Mouse (Mus musculus) liver, postnatal 0 days (tissue): ENCODE data around the gene Kalrn. TPM values are rescaled to one million over a fixed set of nuclear protein-coding genes. Genes with fewer than 3 reads are reported as not detected.

ENCODE experiments used
- ATAC-seq: fragments of 200-750 bp; cut with Nextera tagmentation; 2 replicates; pipeline ENCODE4 v1.8.0; 2017; ENCODE audit warnings: mild to moderate bottlenecking, moderate library complexity
- DNase-seq: peaks from one replicate; pipeline ENCODE4 v3.0.0-alpha.2; 2016
- H3K27ac ChIP-seq: fragments of 300-500 bp; sonication (generic); 2 replicates; pipeline ENCODE4 v1.5.1; 2014; ENCODE audit warnings: antibody characterized with exemption, moderate library complexity, mild to moderate bottlenecking, low read depth
- H3K27me3 ChIP-seq: fragments of 300-500 bp; sonication (generic); 2 replicates; pipeline ENCODE4 v1.6.1; 2014; ENCODE audit warnings: low read length, control low read depth, mixed read lengths; ENCODE audit not compliant: insufficient read depth
- H3K36me3 ChIP-seq: fragments of 300-500 bp; sonication (generic); replicated peaks from 2 replicates; pipeline ENCODE4 v1.6.1; 2014; ENCODE audit warnings: mild to moderate bottlenecking, control low read depth, low read length, moderate library complexity, mixed read lengths; ENCODE audit not compliant: insufficient read depth
- H3K4me1 ChIP-seq: fragments of 300-500 bp; sonication (generic); 2 replicates; pipeline ENCODE4 v1.6.1; 2014; ENCODE audit warnings: antibody characterized with exemption, mild to moderate bottlenecking, control low read depth; ENCODE audit not compliant: insufficient read depth
- H3K4me2 ChIP-seq: fragments of 300-500 bp; sonication (generic); 2 replicates; pipeline ENCODE4 v1.6.1; 2014; ENCODE audit warnings: low read depth, mild to moderate bottlenecking, low read length, moderate library complexity, mixed read lengths
- H3K4me3 ChIP-seq: fragments of 300-500 bp; sonication (generic); 2 replicates; pipeline ENCODE4 v1.5.1; 2014; ENCODE audit warnings: low read depth, low read length
- H3K9ac ChIP-seq: fragments of 300-500 bp; sonication (generic); replicated peaks from 2 replicates; pipeline ENCODE4 v1.6.1; 2014; ENCODE audit warnings: mild to moderate bottlenecking, moderate library complexity
- H3K9me3 ChIP-seq: fragments of 300-500 bp; sonication (generic); 2 replicates; pipeline ENCODE4 v1.6.1; 2016; ENCODE audit warnings: mild to moderate bottlenecking, control low read depth, low read length, mixed read lengths
- CTCF ChIP-seq: sonication (generic); IDR thresholded peaks from 2 replicates; pipeline ENCODE4 v1.5.1; 2016; ENCODE audit warnings: antibody characterized with exemption, low read depth
- EP300 ChIP-seq: IDR thresholded peaks from 2 replicates; pipeline ENCODE4 v1.6.1; 2016; ENCODE audit warnings: antibody characterized with exemption, low read depth, mild to moderate bottlenecking
- WGBS: fragments of 180-500 bp; shearing (Covaris S2); extraction: QIAGEN DNeasy Blood & Tissue Kit; methylation state at CpG from one replicate; pipeline ENCODE4 v1.1.7; 2014; ENCODE audit not compliant: insufficient replicate concordance; 5-methylcytosine and 5-hydroxymethylcytosine counted together
- polyA plus RNA-seq: library from polyadenylated mRNA; unstranded; fragments of >200 nt; fragmentation: Nextera tagmentation; extraction: Ambion mirVana; gene quantifications from 2 replicates; pipeline ENCODE4 v1.2.1, GENCODE M21; 2015

Kalrn gene
- polyA plus RNA-seq, 1 experiment from 2014 or later = 16.7 TPM

DNA sequence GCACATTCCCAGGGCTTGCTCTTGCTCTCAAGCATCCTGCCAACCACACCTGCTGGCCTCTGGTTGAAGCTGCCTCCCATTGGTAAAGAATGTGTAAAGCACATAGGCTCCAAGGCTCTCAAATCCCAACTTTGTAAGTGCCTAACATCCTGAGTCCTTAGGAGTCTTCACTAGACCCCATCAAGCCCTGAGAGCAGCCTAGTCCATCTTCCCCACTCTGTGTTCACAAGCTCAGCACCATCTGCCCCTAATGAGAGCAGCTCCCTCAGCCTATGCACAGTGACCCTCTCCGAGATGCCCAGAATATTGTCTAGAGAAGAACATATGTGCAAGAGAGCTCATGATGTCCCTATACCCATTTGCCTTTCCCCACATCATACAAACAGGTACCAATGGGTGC is 78.6 kb downstream of the Kalrn start:
- ATAC-seq = no peak

GRCm38 (mm10) chr16:34493914-34494313 is 79.4 kb downstream of the Kalrn start:
- H3K4me2 ChIP-seq = no peak overlapping the region
- H3K27ac ChIP-seq = no peak overlapping the region
- WGBS = 79% methylated on average over 3 of the region's 3 CpGs
- no peaks in the 10 kb centered on the region for H3K27me3 ChIP-seq
- H3K9me3 ChIP-seq = no peaks in the 10 kb centered on the region
- H3K9ac ChIP-seq = no peak overlapping the region
- DNase-seq (no peak), ATAC-seq (no peak)
- TF ChIP-seq CTCF = no peak
- no peak for TF ChIP-seq EP300
- H3K36me3 ChIP-seq = no peaks in the 10 kb centered on the region
- no peak overlapping the region for H3K4me3 ChIP-seq
- H3K4me1 ChIP-seq = no peaks in the 10 kb centered on the region

More for the DNA sequence above, 78.6 kb downstream of the Kalrn start:
- 70% methylated on average over 1 of the region's 1 CpGs for WGBS
- H3K27ac ChIP-seq = no peak overlapping the region
- no peak overlapping the region for H3K9ac ChIP-seq
- H3K4me3 ChIP-seq = no peak overlapping the region
- no peak overlapping the region for H3K4me2 ChIP-seq
- H3K9me3 ChIP-seq = no peaks in the 10 kb centered on the region
- no peaks in the 10 kb centered on the region for H3K4me1 ChIP-seq
- H3K36me3 ChIP-seq = no peaks in the 10 kb centered on the region
- TF ChIP-seq EP300 = no peak
- TF ChIP-seq CTCF = no peak
- no peaks in the 10 kb centered on the region for H3K27me3 ChIP-seq
- DNase-seq = no peak

DNA sequence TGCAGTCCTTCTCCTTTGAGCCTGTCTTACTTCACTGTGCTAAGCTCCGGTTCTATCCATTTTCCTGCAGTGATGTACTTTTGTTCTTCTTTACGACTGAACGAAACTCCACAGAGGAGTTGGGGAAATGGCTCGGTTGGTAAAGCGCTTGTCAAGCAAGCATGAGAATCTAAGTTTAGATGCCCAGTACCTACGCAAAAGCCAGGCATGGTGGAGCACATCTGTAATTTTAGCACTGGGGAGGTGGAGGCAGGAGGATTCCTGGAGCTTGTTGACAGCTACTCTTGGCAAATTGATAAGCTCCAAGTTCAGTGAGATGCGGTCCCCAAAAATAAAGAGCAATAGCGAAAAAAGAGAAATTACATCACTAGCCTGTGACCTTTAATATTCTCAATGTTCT is 82.1 kb downstream of the Kalrn start:
- H3K27me3 ChIP-seq = no peaks in the 10 kb centered on the region
- TF ChIP-seq CTCF (no peak), EP300 (no peak)
- H3K9me3 ChIP-seq = no peaks in the 10 kb centered on the region
- H3K36me3 ChIP-seq = no peaks in the 10 kb centered on the region
- H3K4me2 ChIP-seq = no peak overlapping the region
- H3K27ac ChIP-seq = no peak overlapping the region
- ATAC-seq = no peak
- no peak overlapping the region for H3K9ac ChIP-seq
- 76% methylated on average over 8 of the region's 8 CpGs for WGBS
- no peaks in the 10 kb centered on the region for H3K4me1 ChIP-seq
- no peak overlapping the region for H3K4me3 ChIP-seq
- DNase-seq = no peak

GRCm38 (mm10) chr16:34490506-34490905 is 82.8 kb downstream of the Kalrn start:
- H3K4me2 ChIP-seq = no peak overlapping the region
- TF ChIP-seq CTCF (no peak), EP300 (no peak)
- H3K27ac ChIP-seq = no peak overlapping the region
- no peak for DNase-seq
- H3K4me1 ChIP-seq = no peaks in the 10 kb centered on the region
- no peak for ATAC-seq
- H3K27me3 ChIP-seq = no peaks in the 10 kb centered on the region
- WGBS = 51% methylated on average over 8 of the region's 8 CpGs
- no peak overlapping the region for H3K4me3 ChIP-seq
- H3K9ac ChIP-seq = no peak overlapping the region
- H3K36me3 ChIP-seq = no peaks in the 10 kb centered on the region
- H3K9me3 ChIP-seq = no peaks in the 10 kb centered on the region

DNA sequence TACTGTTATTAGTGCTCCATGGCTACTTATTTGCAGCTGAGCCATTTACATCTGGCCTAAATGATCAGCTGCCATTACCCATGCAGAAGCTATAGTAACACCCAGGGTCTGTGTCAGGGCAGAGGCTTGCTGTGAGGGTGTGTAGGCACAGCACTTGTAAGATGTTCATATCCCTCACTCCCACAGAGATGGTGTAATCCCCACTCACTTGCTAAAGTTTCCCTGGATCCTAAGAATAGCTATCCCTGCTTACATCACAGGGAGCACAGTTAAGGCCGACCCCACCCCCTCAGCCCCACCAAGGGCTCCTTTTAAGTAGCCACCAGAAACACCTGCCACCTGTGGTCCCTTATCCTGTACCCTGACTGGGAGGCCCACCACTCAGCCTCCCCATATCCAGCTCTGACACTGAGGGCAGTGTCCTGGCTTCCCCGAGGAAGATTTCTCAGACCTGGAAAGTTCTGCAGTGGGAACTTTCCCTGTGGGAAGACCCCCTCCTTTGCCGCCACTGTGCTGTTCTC is 83.5 kb downstream of the Kalrn start:
- Histone ChIP-seq H3K4me2 (no peak overlapping the region), H3K27me3 (no peaks in the 10 kb centered on the region), H3K9me3 (no peaks in the 10 kb centered on the region), H3K36me3 (no peaks in the 10 kb centered on the region), H3K4me1 (no peaks in the 10 kb centered on the region), H3K27ac (no peak overlapping the region), H3K4me3 (no peak overlapping the region), H3K9ac (no peak overlapping the region)
- ATAC-seq (no peak), DNase-seq (no peak)
- no peak for TF ChIP-seq CTCF
- no peak for TF ChIP-seq EP300
- 71% methylated on average over 3 of the region's 3 CpGs for WGBS

DNA sequence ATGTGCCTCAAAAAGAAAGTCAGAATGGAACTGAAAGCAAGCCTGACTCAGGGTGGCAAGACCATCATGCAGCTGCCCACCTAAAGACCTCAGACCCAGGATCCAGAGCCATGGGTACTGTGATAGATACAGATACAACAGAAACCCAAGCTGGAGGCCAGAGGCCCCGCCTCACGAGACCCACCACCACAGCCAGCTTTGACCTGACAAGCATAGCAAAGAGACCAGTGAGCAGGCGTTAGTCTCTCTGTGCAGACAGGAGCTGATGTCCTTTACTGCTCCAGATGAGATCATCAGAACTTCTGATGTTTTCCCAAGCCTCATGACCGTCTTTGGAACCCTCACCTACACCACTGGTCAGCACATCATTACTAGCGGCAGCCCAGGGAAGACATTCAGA is 85.5 kb downstream of the Kalrn start:
- WGBS = 82% methylated on average over 5 of the region's 5 CpGs

DNA sequence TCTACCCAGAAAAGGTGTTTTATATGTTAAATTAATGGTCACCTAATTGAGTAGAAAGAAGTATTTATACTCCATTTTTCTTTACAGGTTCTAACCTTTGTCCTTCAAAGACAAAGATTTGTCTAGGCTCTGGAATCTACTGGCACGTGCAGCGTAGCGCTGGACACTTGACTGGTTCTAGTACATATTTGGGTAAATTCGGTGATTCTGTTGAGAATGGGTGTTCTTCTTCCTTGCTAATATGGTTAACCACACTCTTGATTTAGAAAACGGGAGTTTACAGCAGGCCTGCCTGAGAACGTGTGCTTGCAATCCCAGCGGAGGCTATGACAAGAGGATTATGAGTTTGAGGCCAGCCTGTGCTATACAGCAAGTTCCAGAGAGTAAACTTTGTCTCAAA is 86.1 kb downstream of the Kalrn start:
- 80% methylated on average over 7 of the region's 7 CpGs for WGBS
- H3K9ac ChIP-seq = no peak overlapping the region
- H3K27ac ChIP-seq = no peak overlapping the region
- no peaks in the 10 kb centered on the region for H3K36me3 ChIP-seq
- no peaks in the 10 kb centered on the region for H3K27me3 ChIP-seq
- H3K4me2 ChIP-seq = no peak overlapping the region
- no peak overlapping the region for H3K4me3 ChIP-seq
- H3K4me1 ChIP-seq = no peaks in the 10 kb centered on the region
- no peaks in the 10 kb centered on the region for H3K9me3 ChIP-seq
- no peak for TF ChIP-seq EP300
- no peak for DNase-seq
- ATAC-seq = no peak

More for the DNA sequence above, 85.5 kb downstream of the Kalrn start:
- no peaks in the 10 kb centered on the region for H3K36me3 ChIP-seq
- H3K9me3 ChIP-seq = no peaks in the 10 kb centered on the region
- H3K4me1 ChIP-seq = no peaks in the 10 kb centered on the region
- no peak overlapping the region for H3K4me3 ChIP-seq
- H3K27me3 ChIP-seq = no peaks in the 10 kb centered on the region
- no peak overlapping the region for H3K4me2 ChIP-seq
- no peak for DNase-seq
- no peak overlapping the region for H3K27ac ChIP-seq
- no peak for ATAC-seq
- TF ChIP-seq EP300 (no peak), CTCF (no peak)
- H3K9ac ChIP-seq = no peak overlapping the region
